Mouse (Mus musculus) cerebellum, adult 11-12 months (tissue): ENCODE measurements around the gene Gm47841.

Experiments
- DNase-seq: peaks from one replicate; pipeline ENCODE4 v3.0.0; 2022

Gm47841 gene

DNA sequence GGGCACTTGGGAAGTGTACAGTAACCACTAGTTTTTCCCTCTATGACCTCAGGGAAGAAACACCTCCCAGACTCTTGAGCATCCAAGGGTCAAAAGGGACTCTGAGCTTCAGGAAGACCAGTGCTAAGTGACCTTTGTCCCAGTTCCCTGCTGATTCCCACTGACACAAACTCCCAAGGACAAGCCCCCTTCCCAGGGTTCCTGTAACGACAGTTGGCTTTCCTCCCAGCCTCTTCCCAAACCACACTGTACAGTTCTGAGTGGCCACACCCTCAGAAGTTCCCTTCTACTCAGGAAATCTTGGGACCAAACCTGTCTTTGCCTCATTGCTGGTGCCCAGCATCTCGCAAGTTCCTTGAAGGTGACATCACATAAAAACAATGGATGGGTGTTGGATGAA, 25.5 kb upstream of the Gm47841 start:
- DNase-seq, result no peak

DNA sequence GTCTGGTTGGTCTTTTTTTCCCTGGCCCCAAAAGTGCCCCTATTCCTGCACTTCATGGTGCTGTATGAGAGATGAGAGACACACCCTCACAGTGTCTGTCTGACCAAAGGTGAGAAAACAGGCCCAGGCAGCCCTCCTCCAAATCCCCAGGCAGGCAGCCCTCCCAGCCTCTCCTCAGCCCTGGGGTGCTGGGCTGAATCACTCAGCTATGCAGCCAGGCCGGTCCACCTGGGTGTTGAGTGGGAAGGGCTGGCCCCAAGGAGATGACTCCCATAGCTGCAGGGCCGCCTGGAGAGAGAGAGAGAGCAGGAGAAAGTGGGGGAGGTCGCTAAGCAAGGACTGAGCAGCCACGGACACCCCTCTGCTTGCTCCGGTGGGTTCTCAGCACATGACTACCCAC, 23.6 kb upstream of the Gm47841 start:
- DNase-seq, result no peak

- no peak for DNase-seq
Measured at GRCm38 (mm10) chr15:101069641-101070190, 22.5 kb upstream of the Gm47841 start.

GRCm38 (mm10) chr15:101068671-101069070, 21.5 kb upstream of the Gm47841 start:
- no peak for DNase-seq

DNA sequence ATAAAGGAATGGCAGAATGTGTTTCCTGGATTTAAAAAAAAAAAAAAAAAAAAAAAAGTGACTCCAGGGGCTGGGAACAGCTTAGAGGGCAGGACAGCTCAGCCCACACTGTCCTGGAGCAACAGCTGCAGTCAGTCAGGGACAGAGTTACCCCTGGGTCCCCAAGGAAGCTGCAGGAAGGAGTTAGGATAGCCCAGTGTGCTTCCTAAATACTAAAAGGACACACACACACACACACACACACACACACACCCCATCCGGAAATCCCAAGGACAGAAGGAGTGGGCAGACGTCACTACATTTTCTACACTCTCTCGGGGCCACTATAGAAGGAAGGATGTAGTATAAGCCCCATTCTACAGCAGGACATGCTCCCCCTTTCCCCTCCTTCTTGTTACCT, 20.8 kb upstream of the Gm47841 start:
- DNase-seq, result no peak

- DNase-seq, result no peak
Measured at GRCm38 (mm10) chr15:101066920-101067696, 19.9 kb upstream of the Gm47841 start.

DNA sequence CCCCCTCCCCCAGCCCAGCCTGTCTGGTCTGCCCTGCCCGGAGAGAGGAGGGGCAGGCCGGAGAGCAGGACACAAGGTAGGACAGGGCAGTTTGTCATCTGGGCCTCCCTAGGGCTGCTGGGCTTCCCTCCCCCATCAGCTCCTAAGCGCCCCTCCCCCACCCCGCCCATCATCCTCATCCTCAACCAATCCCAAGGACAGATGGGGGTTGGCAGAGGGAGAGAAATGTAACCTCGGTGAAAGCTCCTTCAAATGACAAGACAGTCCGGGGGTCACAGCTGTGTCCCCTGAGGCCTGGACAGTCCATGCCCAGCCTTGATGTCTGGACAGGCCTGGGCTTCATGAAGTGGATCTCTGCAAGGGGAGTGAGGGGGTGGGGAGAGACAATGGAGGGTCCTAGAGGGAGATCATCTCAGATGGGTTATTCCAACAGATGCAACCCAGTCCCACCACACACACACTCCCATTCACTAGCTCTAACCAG, 19.2 kb upstream of the Gm47841 start:
- DNase-seq, result no peak

GRCm38 (mm10) chr15:101065069-101065468, 17.9 kb upstream of the Gm47841 start:
- DNase-seq, result peak; percentile 33

DNA sequence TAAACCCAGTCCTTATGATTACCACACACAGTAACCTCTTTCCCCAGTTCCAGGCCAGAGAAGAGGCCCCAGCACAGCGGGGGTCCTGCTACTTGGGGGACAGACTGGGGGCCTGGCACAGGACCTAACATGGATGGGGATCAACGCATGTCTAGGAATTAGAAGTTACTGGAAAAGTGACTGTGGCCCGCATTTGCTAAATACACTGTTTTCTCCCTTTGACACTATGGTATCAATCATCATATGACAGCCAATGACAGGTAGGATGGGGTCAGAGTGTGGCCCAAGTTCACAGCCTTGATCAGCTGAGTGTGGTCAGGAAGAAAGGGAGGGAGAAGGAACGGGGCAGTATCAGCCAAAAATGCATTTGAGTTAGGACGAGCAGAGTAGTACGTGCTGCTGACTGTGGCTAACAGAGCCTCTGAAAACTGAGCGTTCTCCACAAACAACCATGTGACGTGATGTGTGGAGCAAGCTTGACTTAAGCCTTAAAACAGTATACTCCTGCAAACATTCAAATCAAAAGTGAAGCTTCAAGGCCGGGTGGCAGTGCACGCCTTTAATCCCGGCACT, 13.2 kb upstream of the Gm47841 start:
- DNase-seq, result no peak

GRCm38 (mm10) chr15:101059570-101060279, 12.5 kb upstream of the Gm47841 start:
- no peak for DNase-seq

- DNase-seq, result no peak
Measured at GRCm38 (mm10) chr15:101056225-101056624, 9.0 kb upstream of the Gm47841 start.

GRCm38 (mm10) chr15:101054541-101054940, 7.3 kb upstream of the Gm47841 start:
- no peak for DNase-seq

DNA sequence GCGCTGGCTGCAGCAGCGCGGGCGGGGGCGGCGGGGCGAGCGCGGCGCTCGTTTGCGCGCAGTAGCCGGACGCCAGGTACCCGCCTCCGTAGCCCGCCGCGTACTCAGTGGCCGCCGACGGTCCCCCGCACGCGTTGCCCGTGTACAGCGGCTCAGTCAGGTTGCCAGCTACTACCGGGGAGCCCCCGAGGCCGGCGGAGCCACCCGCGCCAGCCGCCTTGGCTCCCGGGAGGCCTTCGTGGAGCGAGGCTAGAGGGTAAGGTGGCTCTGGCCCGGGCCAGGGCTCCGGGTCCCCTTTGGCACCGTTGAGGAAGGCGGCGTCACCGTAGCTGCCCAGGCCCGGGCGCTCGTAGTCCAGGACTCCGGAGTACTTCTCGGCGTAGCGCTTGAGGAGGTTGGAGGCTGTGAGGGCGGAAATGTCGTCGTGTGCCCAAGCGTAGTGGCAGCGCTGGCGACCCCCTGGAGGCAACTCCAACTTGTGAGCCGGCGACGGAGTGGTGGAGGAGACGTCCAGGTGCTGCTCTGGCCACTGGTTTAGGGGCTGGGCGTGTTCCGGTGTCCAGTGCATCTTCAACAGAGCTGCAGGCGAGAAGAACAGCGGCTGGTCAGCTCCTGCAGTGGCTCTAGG, 6.7 kb upstream of the Gm47841 start:
- no peak for DNase-seq

- no peak for DNase-seq
Measured at GRCm38 (mm10) chr15:101052560-101053501, 5.6 kb upstream of the Gm47841 start.

DNA sequence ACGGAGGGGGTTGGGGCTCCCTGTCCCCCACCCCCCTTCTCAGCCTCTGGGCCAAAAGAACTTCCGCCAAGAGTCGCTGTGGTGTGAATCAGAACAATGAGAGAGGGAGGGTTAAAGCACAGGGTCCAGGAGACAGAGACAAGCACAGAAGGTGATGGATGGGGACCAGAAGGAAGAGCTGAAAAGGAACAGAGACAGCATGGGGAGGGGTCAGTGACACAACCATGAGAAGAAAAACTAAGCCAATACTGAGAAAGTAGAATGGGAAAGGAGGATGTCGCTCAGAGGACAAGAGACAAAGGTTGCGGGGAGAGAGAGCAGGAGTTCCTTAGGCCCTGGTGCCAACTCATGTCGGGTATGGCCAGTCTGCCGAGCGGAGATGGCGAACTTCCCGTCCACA, 4.7 kb upstream of the Gm47841 start:
- DNase-seq, result no peak

DNA sequence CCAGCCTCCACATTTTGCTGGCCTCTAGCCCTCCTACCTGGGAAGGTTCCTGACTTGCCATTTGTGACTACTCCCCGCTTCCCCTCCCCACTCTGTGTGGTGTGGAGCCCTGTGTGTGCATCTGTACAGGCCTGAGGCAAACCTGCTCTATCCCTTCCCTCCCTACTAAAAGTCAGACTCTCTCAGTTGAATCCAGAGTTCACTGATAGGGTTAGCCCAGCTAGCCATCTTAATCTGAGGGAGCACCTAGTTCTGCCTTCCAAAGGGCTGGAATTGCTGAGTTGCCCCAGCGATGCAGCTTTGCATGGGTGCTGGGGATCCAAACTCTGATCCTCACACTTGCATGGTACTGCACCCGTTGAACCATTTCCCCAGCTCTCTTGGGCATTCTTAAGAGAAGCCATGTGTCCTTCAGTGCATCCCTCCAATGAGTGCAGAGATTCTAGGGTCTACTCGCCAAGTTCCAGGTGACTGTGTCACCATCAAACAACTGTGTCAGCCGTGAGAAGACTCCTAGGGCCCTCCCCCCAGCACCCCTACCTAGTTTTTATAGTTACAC, 1.2 kb upstream of the Gm47841 start:
- DNase-seq, result no peak

- no peak for DNase-seq
Measured at GRCm38 (mm10) chr15:101046527-101047193, 537 bp downstream of the Gm47841 start.

DNA sequence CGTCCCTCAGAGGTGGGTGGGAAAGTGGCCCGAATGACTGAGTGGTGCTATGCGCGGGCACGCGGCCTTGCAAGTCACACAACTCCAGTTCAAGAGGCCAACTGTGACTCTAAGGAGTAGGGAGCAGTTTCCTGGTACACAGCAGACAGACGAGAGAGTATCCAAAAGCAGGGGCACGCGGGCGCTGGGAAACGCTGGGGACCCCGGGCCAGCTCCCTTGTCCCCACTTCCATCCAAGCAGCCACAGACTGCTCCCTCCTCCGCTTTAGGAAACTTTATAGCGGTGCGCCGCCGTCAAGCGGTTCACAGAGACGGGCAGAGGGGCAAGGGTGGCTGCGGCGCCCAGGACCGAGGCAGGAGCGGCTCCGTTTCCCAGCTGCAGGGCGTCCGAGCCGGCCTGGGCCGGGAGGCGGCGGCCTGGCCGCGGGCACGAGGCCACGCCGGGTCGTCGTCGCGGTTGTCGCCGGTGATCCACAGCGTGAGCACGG, 1.1 kb downstream of the Gm47841 start:
- DNase-seq, result no peak

- DNase-seq, result no peak
Measured at GRCm38 (mm10) chr15:101044531-101044930, 2.7 kb downstream of the Gm47841 start.

GRCm38 (mm10) chr15:101042613-101043012, 4.6 kb downstream of the Gm47841 start:
- DNase-seq, result peak; percentile 42

- no peak for DNase-seq
Measured at GRCm38 (mm10) chr15:101041966-101042365, 5.2 kb downstream of the Gm47841 start.
